Mouse (Mus musculus) liver, embryonic 14.5 days (tissue): Measurements from ENCODE around the gene Il18r1.

Experiments used
- CTCF ChIP-seq: IDR thresholded peaks from 2 replicates; pipeline ENCODE4 v1.5.1; 2016; ENCODE audit warnings: antibody characterized with exemption, low read depth, control low read depth
- EP300 ChIP-seq: IDR thresholded peaks from 2 replicates; pipeline ENCODE4 v1.6.1; 2016; ENCODE audit warnings: antibody characterized with exemption, low read depth

GRCm38 (mm10) chr1:40547762-40548161, 82.4 kb downstream of the Il18r1 start:
- TF ChIP-seq EP300 (no peak), CTCF (no peak)
